Mouse (Mus musculus) CH12.LX (cell line): ENCODE measurements around the gene Dlgap1.

Experiments
- CTCF ChIP-seq, 2 experiments: IDR thresholded peaks in 1 of 2; conservative IDR thresholded peaks in 1 of 2; 2 replicates each; pipeline ENCODE4 v1.5.1; 2011 to 2012; ENCODE audit warnings: low read depth in 2 of 2, low read length in 2 of 2, improper control_type of control experiment in 1 of 2, inconsistent platforms in 1 of 2, mild to moderate bottlenecking in 1 of 2, moderate library complexity in 1 of 2
- MAFK ChIP-seq: IDR thresholded peaks from 2 replicates; pipeline ENCODE4 v1.6.1; 2011; ENCODE audit warnings: low read length, improper control_type of control experiment; ENCODE audit not compliant: insufficient replicate concordance
- POLR2A ChIP-seq: IDR thresholded peaks from 2 replicates; pipeline ENCODE4 v1.6.1; 2011; ENCODE audit warnings: low read depth, mild to moderate bottlenecking, improper control_type of control experiment, low read length

GRCm38 (mm10) chr17:70847751-70848510 lies 879.1 kb downstream of the Dlgap1 start:
- TF ChIP-seq MAFK (no peak), POLR2A (no peak), CTCF (conservative IDR thresholded peaks at IDR 0.05 in 1 of 2, IDR thresholded peaks at IDR 0.05 in 1 of 2; ENCODE audit: low read depth in 2 of 2, low read length in 2 of 2) (no peak)
